Mouse (Mus musculus): Measurements from ENCODE around the gene Akt1s1.

Akt1s1 gene

DNA sequence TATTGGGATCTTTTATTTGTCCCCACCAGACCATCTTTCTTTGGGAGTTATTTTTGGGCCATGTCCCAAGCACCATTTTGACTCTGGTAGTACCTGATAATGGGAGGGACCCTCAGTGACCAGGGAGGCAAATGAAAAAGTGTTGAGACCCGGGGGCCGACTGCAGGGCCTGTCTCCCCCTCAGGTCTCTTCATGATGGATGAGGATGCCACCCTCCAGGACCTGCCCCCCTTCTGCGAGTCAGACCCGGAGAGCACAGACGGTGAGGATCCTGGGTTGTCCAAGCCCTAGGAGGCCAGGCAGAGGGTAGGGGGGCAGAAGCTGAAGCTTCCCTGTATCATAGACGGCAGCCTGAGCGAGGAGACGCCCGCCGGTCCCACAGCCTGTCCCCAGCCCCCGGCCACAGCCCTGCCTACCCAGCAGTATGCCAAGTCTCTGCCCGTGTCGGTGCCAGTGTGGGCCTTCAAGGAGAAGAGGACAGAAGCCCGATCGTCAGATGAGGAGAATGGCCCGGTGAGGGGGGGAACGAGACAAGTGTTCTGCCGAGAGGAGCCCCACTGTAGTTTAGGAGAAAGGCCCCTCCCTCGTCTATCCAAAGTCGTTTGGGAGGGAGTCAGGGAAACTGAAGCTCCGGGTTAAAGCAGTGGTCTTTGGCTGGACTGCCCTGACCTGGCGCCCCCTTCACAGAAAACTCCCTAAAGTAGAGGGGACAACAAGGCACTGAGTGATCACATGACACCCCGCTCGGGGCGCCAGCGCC is 5.0 kb downstream of the Akt1s1 start:
- no peak for DNase-seq

DNA sequence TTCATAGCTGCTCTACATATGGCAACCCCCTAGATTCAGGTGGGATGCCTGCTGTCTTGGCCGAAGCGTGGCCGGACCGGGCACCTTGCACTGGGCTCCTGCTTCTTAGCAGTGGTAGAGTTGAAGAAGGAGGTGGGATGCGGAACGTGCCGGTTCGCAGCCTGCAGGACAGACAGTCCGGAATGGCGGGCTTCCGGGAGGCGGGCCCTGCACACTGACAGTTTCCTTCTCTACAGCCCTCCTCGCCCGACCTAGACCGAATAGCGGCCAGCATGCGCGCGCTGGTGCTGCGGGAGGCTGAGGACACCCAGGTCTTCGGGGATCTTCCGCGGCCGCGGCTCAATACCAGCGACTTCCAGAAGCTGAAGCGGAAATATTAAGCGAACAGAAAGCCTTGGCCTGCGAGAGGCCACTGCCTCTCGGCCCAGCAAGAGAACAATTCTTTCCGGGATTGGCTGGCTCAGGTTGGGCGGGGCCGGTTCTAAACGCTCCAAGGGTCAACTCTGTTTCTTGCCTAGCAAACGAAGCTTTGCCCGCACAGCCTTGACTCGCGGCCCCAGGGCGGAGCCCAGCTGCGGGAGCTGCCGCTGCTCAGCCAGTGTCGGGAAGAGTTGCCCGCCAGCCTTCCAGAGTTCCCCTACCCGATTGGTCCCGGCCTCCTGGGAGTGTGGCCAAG is 5.7 kb downstream of the Akt1s1 start:
- DNase-seq: peak; percentile 91 to 93

DNA sequence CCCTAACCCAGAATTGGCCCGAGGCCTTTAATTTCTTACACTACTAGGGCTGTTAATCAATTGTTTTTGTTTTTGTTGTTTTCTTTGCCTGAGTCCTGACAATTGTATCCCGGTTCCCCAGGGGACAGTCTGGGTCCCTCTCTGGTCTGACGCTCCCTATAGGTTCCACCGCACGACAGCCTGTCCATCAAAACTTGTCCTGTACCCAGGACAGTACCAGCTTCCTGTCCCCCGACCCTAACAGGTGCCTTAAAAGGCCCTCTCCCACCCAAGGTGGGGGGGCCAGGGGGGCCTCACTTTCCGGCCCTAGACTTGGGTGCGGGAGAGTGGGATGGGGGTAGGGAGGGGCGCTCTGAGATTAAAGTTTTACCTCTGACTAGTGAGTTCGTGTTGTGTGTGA is 6.2 kb downstream of the Akt1s1 start:
- no peak for DNase-seq

DNA sequence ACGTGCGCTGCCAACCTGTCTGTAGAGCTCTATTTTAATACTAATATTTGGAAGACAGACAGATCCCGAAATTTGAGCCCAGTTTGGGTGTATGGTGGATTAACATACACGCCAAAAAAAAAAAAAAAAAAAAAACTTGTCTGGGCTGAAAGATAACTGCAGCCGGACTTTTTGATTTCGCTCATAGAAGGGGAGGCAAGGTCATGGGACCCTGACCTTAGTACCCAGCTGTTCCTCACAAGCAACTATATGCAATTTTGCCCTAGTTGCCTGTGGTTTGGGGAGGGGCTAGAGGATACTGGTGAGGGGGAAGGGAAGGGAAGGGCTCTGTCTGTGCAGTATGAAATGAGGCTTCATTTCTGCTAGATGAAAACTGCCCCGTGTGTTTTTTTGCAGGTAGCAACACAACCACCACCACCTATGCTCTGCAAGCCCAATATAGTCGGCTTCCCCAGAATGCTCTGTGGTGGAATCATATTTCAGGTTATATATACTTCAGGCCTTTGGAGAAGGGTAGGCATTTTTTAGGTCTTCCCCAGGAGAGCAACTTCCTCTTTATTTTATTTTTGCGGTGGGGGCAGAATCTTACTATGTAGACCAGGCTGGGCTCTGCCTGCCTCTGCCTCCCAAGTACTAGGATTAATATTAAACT is 7.6 kb downstream of the Akt1s1 start:
- DNase-seq: no peak

DNA sequence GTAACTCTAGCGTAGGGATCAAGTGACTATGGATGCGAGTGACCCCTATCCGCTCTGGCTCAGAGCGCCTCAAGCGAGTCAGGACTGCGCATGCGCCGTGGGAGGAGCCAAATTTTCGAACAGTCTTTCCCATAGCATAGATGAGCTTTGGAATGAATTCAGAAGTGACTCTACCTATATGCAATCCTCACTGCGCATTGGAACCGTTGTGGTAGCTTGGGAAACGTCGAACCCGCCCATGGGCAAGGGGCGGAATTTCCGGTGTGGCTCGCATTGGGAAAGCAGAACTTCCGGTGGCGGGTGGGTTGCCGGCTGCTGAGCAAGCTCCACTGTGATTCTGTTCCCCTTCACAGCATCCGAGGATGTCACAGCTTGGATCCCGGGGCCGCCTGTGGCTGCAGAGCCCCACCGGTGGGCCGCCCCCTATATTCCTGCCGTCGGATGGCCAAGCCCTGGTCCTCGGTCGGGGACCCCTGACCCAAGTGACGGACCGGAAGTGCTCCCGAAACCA is 8.3 kb downstream of the Akt1s1 start, which contains the start of gene Pnkp:
Pnkp (plus strand) TSS at position 98 of the 511 bp plus-strand sequence.
- DNase-seq: peak; percentile 86 to 89

DNA sequence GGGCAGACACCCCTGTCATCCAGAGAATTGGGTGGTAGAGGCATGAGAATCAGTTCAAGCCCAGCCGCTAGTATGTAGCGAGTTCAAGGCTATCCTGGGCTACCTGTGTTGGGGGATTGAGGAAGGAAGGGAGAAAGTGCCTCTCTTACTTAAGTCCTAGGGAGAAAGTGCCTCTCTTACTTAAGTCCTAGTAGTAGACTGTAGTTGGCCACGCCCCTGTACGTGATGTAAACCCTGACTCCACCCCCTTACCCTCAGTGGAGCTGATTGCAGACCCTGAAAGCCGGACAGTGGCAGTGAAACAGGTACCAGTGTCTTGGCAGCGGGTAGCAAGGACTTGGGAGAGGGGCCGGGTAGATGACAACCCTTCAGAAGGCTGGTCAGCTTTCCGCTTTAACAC is 9.1 kb downstream of the Akt1s1 start:
- peak; percentile 59 to 63 for DNase-seq

DNA sequence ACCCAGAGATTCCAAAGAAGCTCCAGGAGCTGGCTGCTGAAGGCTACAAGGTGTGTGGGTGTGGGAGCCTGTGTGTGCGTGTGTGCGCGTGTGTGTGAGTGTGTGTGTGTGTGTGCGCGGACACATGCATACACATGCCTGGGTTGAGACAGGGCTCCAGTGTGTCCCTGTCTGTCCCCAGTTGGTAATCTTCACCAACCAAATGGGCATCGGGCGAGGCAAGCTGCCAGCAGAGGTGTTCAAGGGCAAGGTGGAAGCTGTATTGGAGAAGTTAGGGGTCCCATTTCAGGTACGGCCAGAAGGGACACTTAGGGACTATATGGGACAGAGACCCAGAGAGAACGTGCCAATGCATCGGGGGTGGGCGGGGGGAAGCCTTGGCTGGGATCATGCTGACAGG is 11.1 kb downstream of the Akt1s1 start:
- DNase-seq: no peak

DNA sequence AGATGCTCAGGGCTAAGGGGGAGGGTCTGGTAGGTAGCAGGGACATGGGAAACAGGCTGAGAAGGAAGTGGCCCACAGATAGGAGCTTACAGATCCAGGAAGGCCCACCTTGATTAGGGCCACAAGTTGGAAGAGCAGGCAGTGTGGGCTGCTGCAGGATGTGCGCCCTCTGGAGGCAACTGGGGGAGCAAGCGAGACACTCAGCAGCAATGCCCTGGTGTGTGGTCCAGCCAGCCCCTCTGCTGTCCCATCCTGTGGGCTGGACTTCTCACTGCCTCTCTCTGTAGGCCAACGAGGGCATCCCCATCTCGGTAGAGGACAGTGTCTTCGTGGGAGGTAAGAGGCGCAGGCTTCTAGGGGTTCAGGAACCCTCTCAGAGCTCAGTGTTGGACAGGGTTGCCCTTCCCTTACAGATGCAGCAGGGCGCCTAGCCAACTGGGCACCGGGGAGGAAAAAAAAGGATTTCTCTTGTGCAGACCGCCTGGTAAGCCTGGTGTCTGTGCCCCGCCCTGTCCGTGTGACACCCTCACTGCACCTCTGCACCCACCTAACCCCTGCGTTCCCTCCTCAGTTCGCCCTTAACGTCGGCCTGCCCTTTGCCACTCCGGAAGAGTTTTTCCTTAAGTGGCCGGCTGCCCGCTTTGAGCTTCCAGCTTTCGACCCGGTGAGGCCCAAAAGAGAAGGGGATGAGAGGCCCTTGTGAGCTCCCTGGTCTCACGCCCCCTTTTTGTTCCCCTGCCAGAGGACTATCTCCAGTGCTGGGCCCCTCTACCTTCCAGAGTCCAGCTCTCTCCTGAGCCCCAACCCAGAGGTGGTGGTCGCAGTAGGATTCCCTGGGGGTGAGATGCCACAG is 12.0 kb downstream of the Akt1s1 start:
- DNase-seq: peak; percentile 43 to 57

DNA sequence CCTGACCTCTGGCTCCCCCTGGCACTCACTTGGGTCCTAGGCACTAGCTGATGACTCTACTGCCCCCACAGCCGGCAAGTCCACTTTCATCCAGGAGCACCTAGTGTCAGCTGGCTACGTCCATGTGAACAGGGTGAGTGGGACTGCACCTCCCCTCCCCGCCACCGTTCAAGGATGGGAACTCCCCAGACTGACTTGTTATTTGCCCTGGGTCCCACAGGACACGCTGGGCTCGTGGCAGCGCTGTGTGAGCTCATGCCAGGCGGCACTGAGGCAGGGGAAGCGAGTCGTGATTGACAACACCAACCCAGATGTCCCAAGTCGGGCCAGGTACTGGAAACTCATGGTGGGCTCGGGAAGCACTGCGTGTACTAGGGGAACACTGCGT is 12.6 kb downstream of the Akt1s1 start:
- no peak for DNase-seq

DNA sequence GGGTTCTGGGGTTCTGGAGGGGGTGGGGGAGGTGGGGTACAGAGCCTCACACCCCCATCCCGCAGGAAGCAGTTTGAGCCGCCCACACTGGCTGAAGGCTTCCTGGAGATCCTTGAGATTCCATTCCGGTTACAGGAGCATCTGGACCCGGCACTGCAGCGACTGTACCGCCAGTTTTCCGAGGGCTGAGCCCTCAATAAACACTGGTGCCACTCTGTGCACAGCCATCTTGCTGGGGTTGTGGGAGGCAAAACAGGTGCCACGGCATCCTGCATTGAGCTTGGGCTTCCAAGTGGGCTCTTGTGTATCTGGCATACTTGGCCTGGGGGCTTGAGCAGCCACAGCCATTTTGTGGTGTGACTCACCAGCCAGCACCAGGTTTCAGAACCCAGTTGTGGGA is 13.6 kb downstream of the Akt1s1 start:
- DNase-seq: no peak

DNA sequence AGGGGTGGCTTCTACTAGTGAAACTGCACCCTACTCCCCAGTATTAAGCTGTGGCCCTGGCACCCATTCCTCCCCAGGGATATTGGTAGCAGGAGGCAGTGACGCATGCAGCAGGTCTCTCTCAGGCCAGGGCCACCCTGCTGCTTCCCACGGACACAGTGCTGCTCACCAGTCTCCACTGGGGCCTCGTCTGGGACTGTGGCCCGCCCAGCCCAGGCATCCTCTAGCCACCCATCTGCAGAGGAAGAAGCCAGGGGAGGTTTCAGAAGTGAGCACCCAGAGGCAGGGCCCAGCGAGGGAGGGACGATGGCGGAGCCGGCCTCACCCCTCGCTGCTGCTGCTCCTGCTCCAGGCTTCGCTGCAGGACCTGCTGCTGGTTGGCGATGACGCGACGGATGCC is 14.4 kb downstream of the Akt1s1 start:
- no peak for DNase-seq

DNA sequence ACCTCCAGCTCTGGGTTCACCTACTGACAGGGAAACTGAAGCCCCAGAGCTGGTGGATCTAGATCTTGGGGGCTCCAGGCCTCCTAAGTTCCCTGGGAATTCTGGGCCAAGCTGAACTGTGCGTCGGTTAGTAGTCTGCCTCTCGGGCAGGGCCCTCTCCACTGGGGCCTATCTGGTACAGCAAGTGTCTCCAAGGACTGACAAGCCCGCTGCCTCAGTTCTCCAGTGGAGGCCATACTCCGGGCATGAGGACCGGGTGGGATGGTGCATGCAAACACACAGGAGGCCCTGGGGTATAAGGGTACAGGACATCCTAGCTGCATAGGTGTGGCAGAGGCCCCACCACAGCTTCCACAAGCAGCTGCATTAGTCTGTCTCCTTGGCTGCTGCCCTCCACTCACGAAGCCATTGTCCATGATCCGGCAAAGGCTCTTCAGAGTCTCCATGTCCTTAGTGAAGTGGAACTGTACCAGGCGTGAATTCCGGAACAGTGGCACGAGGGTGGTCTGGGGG is 15.2 kb downstream of the Akt1s1 start:
- no peak for DNase-seq

DNA sequence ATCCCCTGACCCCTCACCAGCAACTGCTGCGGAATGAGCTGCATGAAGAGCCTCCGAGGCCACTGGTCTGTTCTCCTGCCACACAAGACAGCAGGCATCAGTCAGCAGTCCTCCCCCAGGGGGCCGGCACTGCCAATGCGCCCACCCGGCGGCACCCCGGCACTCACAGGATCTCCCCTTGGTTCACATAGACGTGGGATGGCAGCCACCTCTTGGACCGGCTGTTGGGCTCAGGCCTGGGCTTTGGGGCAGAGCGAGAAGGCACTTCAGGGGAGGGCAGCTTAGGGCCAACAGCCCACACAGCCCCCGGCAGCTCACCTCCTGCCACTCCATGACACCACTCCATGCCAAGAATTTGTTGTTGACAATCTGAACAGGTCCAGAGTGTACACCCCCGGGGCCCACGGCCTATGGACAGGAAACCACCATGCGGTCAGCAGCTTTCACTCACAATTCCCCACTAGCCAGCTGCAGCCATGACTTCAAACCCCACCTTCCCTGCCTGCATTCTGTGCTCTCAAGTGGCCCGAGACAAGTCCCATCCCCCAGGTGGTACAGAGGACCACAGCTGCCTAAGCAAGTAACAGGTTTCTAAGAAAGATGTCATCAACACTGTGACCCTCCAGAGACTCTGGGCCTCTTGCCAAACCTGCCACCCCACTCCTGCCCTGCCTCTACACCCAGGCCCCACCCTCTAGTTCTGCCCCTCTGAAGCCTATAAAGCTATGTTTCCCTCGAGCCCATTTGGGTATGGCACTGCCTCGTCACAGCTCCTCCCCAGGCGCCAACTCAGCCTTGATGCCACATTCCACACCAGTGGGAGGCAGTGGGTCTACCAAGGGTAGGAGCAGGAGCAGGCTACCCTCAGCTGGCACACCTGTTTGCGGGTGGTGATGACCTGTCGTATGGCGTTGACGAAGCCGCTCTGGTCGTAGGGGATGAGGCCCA is 16.1 kb downstream of the Akt1s1 start:
- DNase-seq: peak; percentile 35 to 56

DNA sequence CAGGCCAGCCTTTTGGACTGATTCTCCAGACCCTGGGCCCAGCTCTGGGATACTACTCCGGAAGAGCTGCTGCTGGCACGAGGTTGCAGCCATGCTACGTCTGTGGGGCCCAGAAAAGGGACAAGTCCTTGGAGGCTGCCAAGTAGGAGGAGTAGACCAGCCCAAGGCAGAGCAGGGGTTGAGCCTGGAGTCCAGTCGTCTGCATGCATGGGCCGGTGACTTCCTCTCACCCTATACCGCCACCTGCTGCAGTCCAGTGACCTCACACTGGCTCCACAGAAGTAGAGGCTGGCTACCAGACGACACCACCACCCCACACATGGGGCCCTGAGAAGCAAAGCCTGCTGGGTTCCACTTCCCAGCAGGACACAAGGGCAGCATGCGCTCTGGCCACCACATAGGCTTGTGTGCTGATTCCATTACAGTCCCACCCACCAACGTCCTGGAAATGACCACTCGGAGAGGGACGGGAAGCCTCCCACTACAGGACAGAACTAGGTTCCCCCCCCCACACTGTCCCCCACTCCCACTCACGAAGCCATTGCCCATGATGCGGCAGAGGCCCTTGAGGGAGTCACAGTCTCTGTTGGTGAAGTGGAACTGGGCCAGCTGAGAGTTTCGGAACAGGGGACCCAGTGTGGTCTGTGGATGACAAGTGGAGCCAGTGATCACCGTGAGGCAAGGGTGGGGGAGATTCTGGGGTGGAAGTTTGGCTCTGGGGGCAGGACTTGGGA is 17.7 kb downstream of the Akt1s1 start:
- DNase-seq: peak; percentile 65 to 79

DNA sequence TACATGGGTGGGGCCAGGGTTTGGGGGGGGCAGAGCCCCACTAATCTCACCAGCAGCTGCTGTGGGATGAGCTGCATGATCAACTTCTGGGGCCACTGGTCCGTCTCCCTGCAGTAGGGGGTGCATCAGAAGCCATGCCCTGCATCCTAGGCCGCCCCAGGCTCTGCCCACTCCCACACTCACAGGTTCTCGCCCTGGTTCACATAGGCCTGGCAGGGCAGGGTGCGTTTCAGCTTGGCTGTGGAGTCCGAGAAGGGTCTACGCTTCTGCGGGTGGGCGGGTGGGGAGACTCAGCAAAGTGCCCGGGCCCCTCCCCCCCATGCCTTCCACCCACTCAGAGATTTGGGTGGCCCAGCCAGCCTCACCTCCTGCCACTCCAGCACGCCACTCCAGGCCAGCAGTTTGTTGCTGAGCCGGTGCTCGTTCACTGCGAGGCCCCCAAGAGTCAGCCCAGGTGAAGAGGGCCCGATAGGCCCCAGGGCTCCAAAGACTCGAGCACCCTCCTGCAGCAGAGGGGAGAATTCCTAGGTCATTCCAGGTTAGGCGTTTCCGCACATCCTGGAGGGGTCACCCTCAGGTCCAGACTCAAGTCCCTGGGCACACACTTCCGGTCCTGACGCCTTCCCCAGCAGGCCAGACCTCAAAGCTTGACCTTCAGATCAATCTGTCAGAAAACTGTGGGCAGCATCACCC is 18.4 kb downstream of the Akt1s1 start:
- DNase-seq: peak in 1 of 2 experiments; percentile 43

DNA sequence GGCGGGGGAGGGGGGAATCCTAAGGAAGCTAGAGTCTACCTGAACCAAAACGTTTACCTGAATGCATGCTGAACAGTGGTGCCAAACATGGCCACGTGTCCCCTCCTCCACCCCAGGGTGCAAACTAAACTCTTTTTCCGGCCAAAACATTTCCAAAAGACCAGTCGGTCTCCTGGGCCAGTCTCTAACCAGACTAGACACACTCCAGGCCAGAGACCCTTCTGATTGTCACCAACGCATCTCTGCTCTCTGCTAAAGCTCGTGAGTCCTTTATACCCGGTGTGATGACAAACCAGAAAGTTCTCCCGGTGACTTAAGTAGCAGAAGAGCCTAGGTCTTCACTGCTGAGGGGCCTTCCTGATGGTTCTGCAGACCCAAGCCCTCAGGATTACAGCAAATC is 19.0 kb downstream of the Akt1s1 start:
- DNase-seq: no peak

DNA sequence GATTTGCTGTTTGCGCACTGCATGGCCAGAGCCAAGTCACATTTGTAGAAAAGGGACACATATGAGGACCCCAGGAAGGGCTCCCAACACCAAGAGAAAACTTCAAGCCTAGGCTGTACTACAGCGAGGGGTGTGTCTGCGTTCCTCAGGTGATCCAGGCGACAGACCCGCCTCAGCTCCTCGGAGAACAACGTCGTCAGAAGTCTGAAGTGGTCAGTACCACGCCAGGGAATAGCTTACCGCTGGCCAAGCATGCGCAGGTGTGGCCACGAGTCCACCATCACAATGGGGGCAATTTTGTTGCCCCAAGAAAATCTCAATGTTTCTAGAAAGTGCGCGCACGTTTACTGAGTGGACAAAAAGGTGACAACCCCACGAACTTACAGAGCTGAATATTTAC is 19.7 kb downstream of the Akt1s1 start:
- DNase-seq: peak; percentile 81 to 87

DNA sequence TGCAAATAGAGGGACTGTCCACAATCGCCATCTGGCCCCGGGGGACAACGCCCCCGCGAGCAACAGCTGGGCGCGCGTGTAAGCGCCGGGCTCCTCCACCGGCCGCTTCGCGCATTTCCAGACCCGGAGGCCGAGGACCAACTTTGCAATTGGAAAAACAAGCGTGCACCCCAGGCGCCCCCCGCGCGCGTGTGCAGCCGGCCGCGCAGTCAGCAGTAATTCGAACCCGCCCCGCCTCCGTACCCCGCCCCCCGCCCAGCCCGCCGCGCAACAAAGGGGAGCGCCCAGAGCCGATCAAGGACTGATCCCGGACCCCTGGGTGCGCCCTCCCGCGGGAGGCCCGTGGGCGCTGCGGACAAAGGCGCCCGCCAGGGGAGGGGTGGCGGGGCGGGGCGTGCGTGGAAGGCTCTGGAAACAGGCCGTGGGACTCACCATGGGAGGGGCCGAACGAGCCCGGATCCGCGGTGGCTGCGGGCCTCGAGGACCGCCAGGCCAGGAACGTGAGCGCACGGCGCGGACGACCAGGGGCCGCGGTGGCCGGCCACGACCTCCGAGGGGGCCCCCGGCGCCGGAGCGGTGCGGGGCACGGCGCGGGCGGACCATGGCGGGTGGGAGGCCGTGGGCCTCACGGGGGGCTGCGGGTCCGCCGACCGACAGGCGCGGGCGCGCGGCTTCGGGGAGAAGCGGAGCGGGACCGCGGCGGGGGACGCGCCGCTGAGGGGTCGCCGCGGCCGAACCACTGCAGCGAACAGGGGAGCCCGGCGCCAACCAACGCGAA is 20.3 kb downstream of the Akt1s1 start:
- DNase-seq: peak; percentile 78 to 84
